Mouse (Mus musculus): ENCODE data around the gene Gm45711.

DNA sequence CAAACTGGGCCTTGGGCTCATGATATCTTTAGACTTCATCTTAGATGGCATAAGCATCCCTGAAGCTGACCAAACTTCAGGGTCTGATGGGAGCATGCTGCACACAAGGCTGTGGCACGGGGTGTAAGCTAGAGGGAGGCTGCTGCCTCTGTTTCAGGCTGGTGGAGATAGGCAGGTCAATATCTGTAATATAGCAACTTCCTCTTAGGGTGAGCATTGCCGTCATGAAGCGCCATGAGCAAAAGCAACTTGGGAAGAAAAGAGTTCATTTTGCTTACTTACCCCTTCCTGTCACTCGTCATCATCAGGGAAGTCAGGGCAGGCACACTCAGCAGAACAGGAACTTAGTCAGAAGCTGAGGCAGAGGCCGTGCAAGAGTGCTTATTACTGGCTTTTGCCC is 23.9 kb upstream of the Gm45711 start:
- TF ChIP-seq POLR2A (IDR thresholded peaks at IDR 0.05; ENCODE audit: insufficient read depth, low read length), result no peak
- no peak for TF ChIP-seq CTCF (IDR thresholded peaks at IDR 0.05; ENCODE audit: low read depth, low read length)
- no peak for TF ChIP-seq EP300 (IDR thresholded peaks at IDR 0.05; ENCODE audit: insufficient read depth, low read depth, low read length)
